Mouse (Mus musculus) heart, adult 2 months (tissue): ENCODE data around the gene Fblim1. TPM values are rescaled to one million over a fixed set of nuclear protein-coding genes. Genes with fewer than 3 reads are reported as not detected.
A peak's percentile ranks its signal among the peaks of the same experiment; 100 is the strongest.

ENCODE experiments used
- DNase-seq, 2 experiments: peaks; one replicate each; pipeline ENCODE4 v3.0.0; 2021
- H3K27ac ChIP-seq: fragments of 200-600 bp; 2 replicates; pipeline ENCODE4 v1.8.1; 2022
- H3K27me3 ChIP-seq: fragments of 200-500 bp; 2 replicates; pipeline ENCODE4 v1.6.1; 2012; ENCODE audit warnings: mild to moderate bottlenecking, low read length, inconsistent platforms, mixed read lengths; ENCODE audit not compliant: control insufficient read depth, insufficient read depth
- H3K36me3 ChIP-seq: fragments of 200-500 bp; 2 replicates; pipeline ENCODE4 v1.6.1; 2012; ENCODE audit warnings: low read length, inconsistent platforms; ENCODE audit not compliant: control insufficient read depth, insufficient read depth
- H3K4me1 ChIP-seq: fragments of 200-500 bp; 2 replicates; pipeline ENCODE4 v1.6.1; 2011; ENCODE audit warnings: low read length; ENCODE audit not compliant: control insufficient read depth, insufficient read depth
- H3K4me3 ChIP-seq: fragments of 200-600 bp; 2 replicates; pipeline ENCODE4 v1.8.1; 2022
- H3K79me2 ChIP-seq: fragments of 200-500 bp; replicated peaks from 2 replicates; pipeline ENCODE4 v1.6.1; 2012; ENCODE audit warnings: mild to moderate bottlenecking, inconsistent platforms, low read length, moderate library complexity, mixed read lengths; ENCODE audit not compliant: control insufficient read depth, insufficient read depth
- H3K9ac ChIP-seq: fragments of 200-500 bp; 2 replicates; pipeline ENCODE4 v1.6.1; 2012; ENCODE audit warnings: low read depth, mild to moderate bottlenecking, control low read depth, inconsistent platforms, low read length, mixed read lengths
- CTCF ChIP-seq: fragments of 200-600 bp; IDR thresholded peaks from 2 replicates; pipeline ENCODE4 v1.8.1; 2022; ENCODE audit warnings: antibody characterized with exemption, mild to moderate bottlenecking, moderate library complexity
- EP300 ChIP-seq: fragments of 200-500 bp; IDR thresholded peaks from 2 replicates; pipeline ENCODE4 v1.6.1; 2011; ENCODE audit warnings: low read depth, low read length, control low read depth; ENCODE audit not compliant: insufficient read depth
- POLR2A ChIP-seq: fragments of 200-500 bp; IDR thresholded peaks from 2 replicates; pipeline ENCODE4 v1.6.1; 2011; ENCODE audit warnings: mild to moderate bottlenecking, low read depth, low read length, control low read depth; ENCODE audit not compliant: insufficient read depth
- WGBS: fragments of 180-500 bp; shearing (Covaris S2); methylation state at CpG from one replicate; pipeline ENCODE4 v1.1.7; 2018; 5-methylcytosine and 5-hydroxymethylcytosine counted together
- intact Hi-C: fragments of 180-260 bp; cut with DNase I; formaldehyde crosslinking; loops from one replicate; pipeline ENCODE4 v1.15.1; 2025
- polyA plus RNA-seq: library from polyadenylated mRNA; depleted of rRNA; stranded (reverse); fragments of >200 nt; gene quantifications from 2 replicates; pipeline ENCODE4 v1.2.3, GENCODE M21; 2012
- total RNA-seq, 2 experiments: library from RNA; stranded (reverse); gene quantifications; 2 replicates each; pipeline ENCODE4 v1.2.3; 2021

Gene Fblim1
- total and polyA plus RNA-seq, 3 experiments: 236 to 297 (median 263) TPM

DNA sequence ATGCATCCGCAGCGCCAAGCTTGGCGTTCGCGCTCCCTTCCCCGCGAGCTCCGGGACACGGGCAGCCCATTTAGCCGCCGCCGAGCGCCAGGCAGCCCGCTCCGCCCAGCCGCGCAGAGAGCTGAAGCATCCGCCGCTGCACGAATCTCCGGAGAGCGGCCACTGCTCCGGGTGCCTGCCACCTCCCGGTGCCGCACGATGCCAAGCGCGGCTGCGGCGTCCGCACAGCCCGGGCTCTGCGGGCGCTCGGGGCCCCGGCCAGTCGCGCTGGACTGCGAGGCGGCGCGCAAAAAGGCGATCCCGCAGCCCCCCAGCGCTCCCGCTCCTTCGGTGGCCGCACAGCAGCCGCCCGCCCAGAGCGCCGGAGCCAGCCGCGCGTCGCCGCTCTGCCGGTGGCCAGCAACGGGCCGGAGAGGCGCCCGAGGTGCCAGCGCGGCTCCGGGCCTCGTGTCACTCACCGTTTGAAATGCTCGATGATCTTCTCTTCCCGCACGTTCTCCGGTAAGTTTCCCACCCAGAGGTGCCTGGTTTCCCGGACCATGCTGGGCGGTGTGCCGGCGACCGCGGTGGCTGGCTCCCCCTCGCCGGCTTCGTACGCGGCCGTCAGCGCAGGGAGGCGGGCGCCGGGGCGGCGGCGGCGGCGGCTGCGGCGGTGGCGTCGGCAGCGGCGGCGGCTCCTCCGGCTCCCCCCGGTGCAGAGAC lies 68.0 kb downstream of the Fblim1 start:
- Histone ChIP-seq H3K4me1 (peaks cover 5% of the 10 kb centered on the region), H3K79me2 (peaks cover 5% of the 10 kb centered on the region), H3K27ac (peak overlapping the region; percentile 90), H3K27me3 (no peaks in the 10 kb centered on the region), H3K9ac (peak overlapping the region; percentile 91), H3K36me3 (peaks cover 5% of the 10 kb centered on the region; the same call in 1 of the 2 replicates), H3K4me3 (peak overlapping the region; percentile 86)
- WGBS: under 1% methylated on average over 100 of the region's 101 CpGs
- TF ChIP-seq POLR2A (no peak), CTCF (no peak)
- intact Hi-C loops: loop anchor here (1.0 to 2.0 kb wide), 4 partner anchors 8 to 37 kb away; no protein-coding TSS in a partner anchor
- peak; percentile 66 to 76 for DNase-seq

DNA sequence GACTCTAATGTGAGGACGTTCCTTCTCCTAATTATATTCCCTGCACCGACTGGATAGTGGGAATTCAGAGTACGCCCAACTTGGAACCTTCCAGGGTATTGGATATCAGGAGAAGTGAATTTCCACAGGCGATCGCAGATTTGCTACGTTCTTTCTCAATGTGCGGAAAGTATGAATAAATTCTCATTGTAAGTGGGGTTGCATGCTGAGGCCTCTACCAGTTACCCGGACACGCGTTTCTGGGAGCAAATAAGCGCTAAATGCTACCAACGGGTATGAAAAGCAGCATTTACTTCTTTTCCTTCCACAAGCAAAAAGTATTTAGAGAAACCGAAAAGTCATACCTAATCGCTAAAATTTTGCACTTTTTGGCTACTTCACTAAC lies 68.7 kb downstream of the Fblim1 start:
- Histone ChIP-seq H3K27me3 (no peaks in the 10 kb centered on the region), H3K9ac (peak overlapping the region; percentile 63), H3K27ac (peak overlapping the region; percentile 90), H3K36me3 (peaks cover 5% of the 10 kb centered on the region; the same call in 1 of the 2 replicates), H3K4me3 (peak overlapping the region; percentile 86), H3K4me1 (peaks cover 5% of the 10 kb centered on the region), H3K79me2 (peaks cover 5% of the 10 kb centered on the region)
- DNase-seq: no peak
- intact Hi-C loops: loop anchor here (2.0 kb wide), 1 partner anchor 24 kb away; no protein-coding TSS in a partner anchor
- WGBS: under 1% methylated on average over 14 of the region's 14 CpGs
- no peak for TF ChIP-seq CTCF
- no peak for TF ChIP-seq EP300
- no peak for TF ChIP-seq POLR2A

DNA sequence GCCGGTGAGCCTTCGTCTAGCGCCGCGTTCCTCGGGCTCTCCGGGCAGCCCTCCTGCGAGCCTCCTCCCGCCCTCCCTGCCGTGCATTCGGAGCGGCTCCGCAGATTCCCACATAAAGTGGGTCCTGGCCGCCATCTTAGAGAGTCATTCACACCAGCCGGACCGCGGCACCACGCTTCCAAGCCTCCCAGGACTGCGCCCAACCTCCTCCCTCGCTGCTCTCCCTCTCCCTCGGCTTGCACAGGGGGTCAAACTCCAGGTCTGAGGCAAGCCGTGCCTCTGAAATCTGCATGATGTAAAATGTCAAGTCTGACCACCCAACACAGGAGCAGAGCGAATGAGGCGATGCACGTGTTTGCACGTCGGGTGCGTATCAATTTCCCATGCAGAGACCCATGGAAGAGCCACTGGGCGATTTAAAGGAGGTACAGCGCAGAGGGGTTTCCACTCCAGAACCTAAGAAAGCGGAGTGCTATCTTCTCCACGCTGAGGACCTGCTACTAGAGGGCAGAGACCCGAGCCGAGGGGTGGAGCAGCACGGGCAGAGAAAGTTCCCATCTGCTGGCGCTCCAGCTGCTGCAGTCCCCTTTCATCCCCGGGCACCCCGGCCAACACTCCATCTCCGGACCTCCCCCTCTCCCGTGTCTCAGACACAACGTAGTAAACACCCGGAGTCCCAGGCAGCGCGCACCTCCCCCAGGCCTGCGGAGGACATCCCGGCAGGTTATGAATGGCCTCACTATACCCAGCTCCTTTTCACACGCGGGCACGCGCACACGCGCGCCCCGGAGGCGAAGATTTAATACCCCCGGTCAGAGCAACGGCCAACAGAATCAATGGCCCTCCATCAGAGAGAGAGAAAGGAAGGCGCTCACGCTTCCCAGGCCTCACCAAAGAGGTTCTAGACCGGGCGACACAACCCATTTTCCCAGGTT lies 69.3 kb downstream of the Fblim1 start:
- peaks cover 5% of the 10 kb centered on the region for H3K79me2 ChIP-seq
- intact Hi-C loops: loop anchor here (2.0 kb wide), 1 partner anchor 24 kb away; no protein-coding TSS in a partner anchor
- H3K4me3 ChIP-seq: peak overlapping the region; percentile 86
- no peaks in the 10 kb centered on the region for H3K27me3 ChIP-seq
- DNase-seq: peak; percentile 65 to 70
- TF ChIP-seq EP300 (no peak), CTCF (no peak), POLR2A (no peak)
- H3K36me3 ChIP-seq: peaks cover 5% of the 10 kb centered on the region; the same call in 1 of the 2 replicates
- H3K4me1 ChIP-seq: peaks cover 5% of the 10 kb centered on the region
- H3K9ac ChIP-seq: peak overlapping the region; percentile 63
- WGBS: under 1% methylated on average over 61 of the region's 61 CpGs
- H3K27ac ChIP-seq: peak overlapping the region; percentile 90

DNA sequence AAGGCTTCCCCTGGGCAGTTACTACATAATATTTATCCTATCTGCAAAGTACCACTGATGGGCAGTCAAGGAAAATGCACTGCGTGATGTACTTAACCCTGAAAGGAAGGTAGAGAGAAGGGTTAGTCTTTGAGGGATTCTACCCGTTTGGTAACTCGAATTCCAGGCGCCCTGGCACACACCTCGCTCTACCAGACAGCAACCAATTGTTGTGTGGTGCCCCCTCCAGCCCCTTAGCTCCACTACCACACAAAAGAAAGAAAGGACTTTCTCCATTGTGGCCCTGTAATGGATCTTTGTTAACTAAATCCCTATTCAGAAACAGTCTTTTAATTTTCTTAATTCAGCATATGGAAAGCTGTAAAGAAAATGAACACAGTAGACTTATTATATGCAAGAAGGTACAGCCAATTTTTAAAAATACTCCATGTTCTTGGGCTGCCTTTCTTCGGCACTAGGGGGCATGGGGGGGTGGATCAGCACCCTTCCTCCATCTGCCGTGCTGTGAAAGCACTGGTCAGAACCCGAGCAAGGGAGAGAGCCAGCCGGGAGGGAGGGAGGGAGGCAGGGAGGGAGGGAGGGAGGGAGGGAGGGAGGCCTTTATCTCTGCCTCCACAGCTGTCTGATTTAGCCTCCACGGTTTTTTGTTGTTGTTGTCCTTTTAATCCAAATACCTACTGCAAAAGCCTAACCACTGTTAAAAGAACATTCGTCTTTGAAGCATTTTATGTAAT lies 70.8 kb downstream of the Fblim1 start:
- peaks cover 12% of the 10 kb centered on the region for H3K79me2 ChIP-seq
- DNase-seq: peak; percentile 55 to 62
- peaks cover 5% of the 10 kb centered on the region for H3K4me1 ChIP-seq
- H3K27me3 ChIP-seq: no peaks in the 10 kb centered on the region
- 27% methylated on average over 9 of the region's 11 CpGs for WGBS
- H3K27ac ChIP-seq: peak overlapping the region; percentile 49; the same call in 1 of the 2 replicates
- H3K36me3 ChIP-seq: peaks cover 5% of the 10 kb centered on the region; the same call in 1 of the 2 replicates
- no peak overlapping the region for H3K9ac ChIP-seq
- peak overlapping the region; percentile 86 for H3K4me3 ChIP-seq
- intact Hi-C loops: no loop called here
- TF ChIP-seq CTCF (peak; percentile 60), POLR2A (no peak)

DNA sequence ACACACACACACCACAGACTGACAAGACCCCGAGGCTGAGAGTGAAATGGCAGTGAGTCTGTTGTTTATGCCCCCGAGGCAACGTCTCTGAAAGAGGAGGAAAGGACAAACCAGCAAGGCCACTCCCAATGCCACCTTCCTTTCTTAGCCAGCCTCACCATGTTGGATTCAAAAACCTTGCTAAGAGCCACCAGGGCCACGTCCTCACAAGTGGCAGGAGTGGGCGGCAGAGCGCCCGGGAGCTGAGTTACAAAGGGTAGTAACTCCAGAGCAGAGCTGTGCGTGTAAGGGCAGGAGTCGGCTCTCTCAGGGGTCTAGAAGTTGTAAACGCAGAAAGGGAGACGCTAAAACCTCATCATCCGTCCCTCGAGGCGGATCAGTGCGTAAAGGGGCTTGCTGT lies 74.9 kb downstream of the Fblim1 start:
- TF ChIP-seq EP300: no peak
- TF ChIP-seq CTCF: no peak
- TF ChIP-seq POLR2A: no peak
- peaks cover 13% of the 10 kb centered on the region for H3K79me2 ChIP-seq
- intact Hi-C loops: no loop called here
- 77% methylated on average over 15 of the region's 15 CpGs for WGBS
- 0 out of 2 replicates have a peak, but pooled peaks cover 2% of the 10 kb centered on the region for H3K36me3 ChIP-seq
- H3K4me1 ChIP-seq: peaks cover 4% of the 10 kb centered on the region
- no peak overlapping the region for H3K27ac ChIP-seq
- no peak overlapping the region for H3K9ac ChIP-seq
- H3K4me3 ChIP-seq: no peak overlapping the region
- H3K27me3 ChIP-seq: no peaks in the 10 kb centered on the region
- DNase-seq: no peak
